25 mouse cellular contexts compared by ENCODE assay signal in genomic region chr4:141299356-141299755, GRCm38 (mm10). TPM values are rescaled to one million over a fixed set of nuclear protein-coding genes. Genes with fewer than 3 reads are reported as not detected.
A peak's percentile ranks its signal among the peaks of the same experiment; 100 is the strongest.
DNase-seq lines count a peak whose midpoint lies in the region; ATAC-seq lines count a peak whose summit lies in the region.
"Had no signal": no experiment of that assay in that cellular context is flagged by ENCODE, and none has a peak within 500 bp of the region (broad histone marks: within the 10 kb centered on the region; RNA-seq: fewer than 3 reads in every experiment).

No protein-coding gene starts in this region.

- ATAC-seq in frontal cortex, adult (ENCODE audit: low TSS enrichment) = no peak
- ATAC-seq: forebrain, embryonic 16.5 days; intestine, embryonic 15.5 days; liver, embryonic 12.5 days; midbrain, embryonic 16.5 days had no signal

- 77% methylated on average over 13 of the region's 13 CpGs for WGBS in limb, embryonic 10.5 days

- H3K4me1 ChIP-seq in limb, embryonic 10.5 days = peaks cover 86% of the 10 kb centered on the region

- H3K27ac ChIP-seq in limb, embryonic 10.5 days = peak overlapping the region; percentile 26; the same call in 1 of the 2 replicates
- H3K27ac ChIP-seq: embryonic facial prominence, embryonic 15.5 days; hindbrain, embryonic 13.5 days; intestine, embryonic 15.5 days; liver, embryonic 12.5 days; lung, embryonic 15.5 days had no signal

- no peaks in the 10 kb centered on the region for H3K36me3 ChIP-seq in limb, embryonic 10.5 days
- H3K36me3 ChIP-seq: embryonic facial prominence, embryonic 15.5 days; heart, embryonic 12.5 days; hindbrain, embryonic 13.5 days; intestine, embryonic 15.5 days; liver, embryonic 12.5 days; lung, embryonic 15.5 days had no signal

- peak; percentile 20 for DNase-seq in thymus, postnatal 14 days
- no peak for DNase-seq in thymus, postnatal 10 days (ENCODE audit: low spot score in 2 of 2)
- peak; percentile 22 for DNase-seq in T-cell, adult 2 months (ENCODE audit: low spot score)
- DNase-seq in limb, embryonic 10.5 days (ENCODE audit: low spot score) = no peak
- peak; percentile 40 for DNase-seq in skeletal muscle tissue, adult 2 months (ENCODE audit: low read depth, low spot score)
- DNase-seq in lung, postnatal 14 days = no peak
- DNase-seq in adrenal gland, postnatal 14 days = no peak
- DNase-seq: adrenal gland, postnatal 10 days; cerebellum, adult 11 months; cerebellum, postnatal 10 days; embryo, embryonic 11 days; heart, postnatal 14 days; kidney, adult 9 months; kidney, postnatal 4 days; layer of hippocampus, adult 9-11 months; retina, postnatal 1 day had no signal

- H3K4me3 ChIP-seq in limb, embryonic 10.5 days = no peak overlapping the region
- H3K4me3 ChIP-seq: embryonic facial prominence, embryonic 15.5 days; heart, embryonic 12.5 days; hindbrain, embryonic 13.5 days; intestine, embryonic 15.5 days; liver, embryonic 12.5 days; lung, embryonic 15.5 days had no signal

- peaks cover 90% of the 10 kb centered on the region for H3K27me3 ChIP-seq in limb, embryonic 10.5 days (ENCODE audit: low read depth, poor library complexity, severe bottlenecking)
- H3K27me3 ChIP-seq: intestine, embryonic 15.5 days had no signal

- no peaks in the 10 kb centered on the region for H3K9me3 ChIP-seq in limb, embryonic 10.5 days (replicated peaks)
- H3K9me3 ChIP-seq: embryonic facial prominence, embryonic 15.5 days; heart, embryonic 12.5 days; hindbrain, embryonic 13.5 days; intestine, embryonic 15.5 days; liver, embryonic 12.5 days; lung, embryonic 15.5 days had no signal

RNA-seq across cellular contexts. Expression of gene Epha2, which starts 1.7 kb away (rescaled TPM):
- 4.6 and 5.6 TPM in 2 replicates for polyA plus RNA-seq in limb, embryonic 10.5 days (2016; fragmentation: Nextera tagmentation; extraction: Ambion mirVana)
- 18.8 and 19.4 TPM in 2 replicates for total RNA-seq in adrenal gland, postnatal 14 days (2021)

Comparison
In these comparisons a context has a peak if more than half of its experiments do, and no peak if none do; other contexts are left out.
1. DNase-seq: peak in thymus, postnatal 14 days (single experiment), T-cell, adult 2 months (single experiment) and skeletal muscle tissue, adult 2 months (single experiment); none in thymus, postnatal 10 days (0 of 2), limb, embryonic 10.5 days (single experiment), lung, postnatal 14 days (single experiment) and adrenal gland, postnatal 14 days (single experiment).